Mouse (Mus musculus) liver, postnatal 0 days (tissue): ENCODE measurements at regions not wholly inside any gene's neighbourhood (a gene's known extent, or its start where the extent isn't known, plus 50 kb on each side); places are given as distances from the start of the nearest gene placed in this dataset.

Experiments used
- ATAC-seq: fragments of 200-750 bp; cut with Nextera tagmentation; 2 replicates; pipeline ENCODE4 v1.8.0; 2017; ENCODE audit warnings: mild to moderate bottlenecking, moderate library complexity
- DNase-seq: peaks from one replicate; pipeline ENCODE4 v3.0.0-alpha.2; 2016
- H3K27ac ChIP-seq: fragments of 300-500 bp; sonication (generic); 2 replicates; pipeline ENCODE4 v1.5.1; 2014; ENCODE audit warnings: antibody characterized with exemption, moderate library complexity, mild to moderate bottlenecking, low read depth
- H3K27me3 ChIP-seq: fragments of 300-500 bp; sonication (generic); 2 replicates; pipeline ENCODE4 v1.6.1; 2014; ENCODE audit warnings: low read length, control low read depth, mixed read lengths; ENCODE audit not compliant: insufficient read depth
- H3K36me3 ChIP-seq: fragments of 300-500 bp; sonication (generic); replicated peaks from 2 replicates; pipeline ENCODE4 v1.6.1; 2014; ENCODE audit warnings: mild to moderate bottlenecking, control low read depth, low read length, moderate library complexity, mixed read lengths; ENCODE audit not compliant: insufficient read depth
- H3K4me1 ChIP-seq: fragments of 300-500 bp; sonication (generic); 2 replicates; pipeline ENCODE4 v1.6.1; 2014; ENCODE audit warnings: antibody characterized with exemption, mild to moderate bottlenecking, control low read depth; ENCODE audit not compliant: insufficient read depth
- H3K4me2 ChIP-seq: fragments of 300-500 bp; sonication (generic); 2 replicates; pipeline ENCODE4 v1.6.1; 2014; ENCODE audit warnings: low read depth, mild to moderate bottlenecking, low read length, moderate library complexity, mixed read lengths
- H3K4me3 ChIP-seq: fragments of 300-500 bp; sonication (generic); 2 replicates; pipeline ENCODE4 v1.5.1; 2014; ENCODE audit warnings: low read depth, low read length
- H3K9ac ChIP-seq: fragments of 300-500 bp; sonication (generic); replicated peaks from 2 replicates; pipeline ENCODE4 v1.6.1; 2014; ENCODE audit warnings: mild to moderate bottlenecking, moderate library complexity
- H3K9me3 ChIP-seq: fragments of 300-500 bp; sonication (generic); 2 replicates; pipeline ENCODE4 v1.6.1; 2016; ENCODE audit warnings: mild to moderate bottlenecking, control low read depth, low read length, mixed read lengths
- CTCF ChIP-seq: sonication (generic); IDR thresholded peaks from 2 replicates; pipeline ENCODE4 v1.5.1; 2016; ENCODE audit warnings: antibody characterized with exemption, low read depth
- EP300 ChIP-seq: IDR thresholded peaks from 2 replicates; pipeline ENCODE4 v1.6.1; 2016; ENCODE audit warnings: antibody characterized with exemption, low read depth, mild to moderate bottlenecking
- WGBS: fragments of 180-500 bp; shearing (Covaris S2); extraction: QIAGEN DNeasy Blood & Tissue Kit; methylation state at CpG from one replicate; pipeline ENCODE4 v1.1.7; 2014; ENCODE audit not compliant: insufficient replicate concordance; 5-methylcytosine and 5-hydroxymethylcytosine counted together

- no peak overlapping the region for H3K9ac ChIP-seq
- H3K36me3 ChIP-seq = no peaks in the 10 kb centered on the region
- TF ChIP-seq CTCF = no peak
- TF ChIP-seq EP300 = no peak
- no peak overlapping the region for H3K4me2 ChIP-seq
- H3K4me3 ChIP-seq = no peak overlapping the region
- H3K4me1 ChIP-seq = no peaks in the 10 kb centered on the region
- no peaks in the 10 kb centered on the region for H3K9me3 ChIP-seq
- no peaks in the 10 kb centered on the region for H3K27me3 ChIP-seq
- 63% methylated on average over 16 of the region's 16 CpGs for WGBS
- no peak for DNase-seq
- H3K27ac ChIP-seq = no peak overlapping the region
- no peak for ATAC-seq
These were observed 419.8 kb upstream of the Manea start for GRCm38 (mm10) chr4:26766235-26767228.

GRCm38 (mm10) chr4:26740815-26741214 is 394.1 kb upstream of the Manea start:
- Histone ChIP-seq H3K4me2 (no peak overlapping the region), H3K9ac (no peak overlapping the region), H3K4me1 (no peaks in the 10 kb centered on the region), H3K27ac (no peak overlapping the region), H3K27me3 (no peaks in the 10 kb centered on the region), H3K4me3 (no peak overlapping the region), H3K9me3 (no peaks in the 10 kb centered on the region), H3K36me3 (no peaks in the 10 kb centered on the region)
- ATAC-seq = no peak
- TF ChIP-seq CTCF (no peak), EP300 (no peak)
- WGBS = 55% methylated on average over 3 of the region's 3 CpGs
- no peak for DNase-seq

GRCm38 (mm10) chr4:26736381-26736780 is 389.7 kb upstream of the Manea start:
- no peaks in the 10 kb centered on the region for H3K9me3 ChIP-seq
- H3K9ac ChIP-seq = no peak overlapping the region
- DNase-seq (no peak), ATAC-seq (no peak)
- H3K36me3 ChIP-seq = no peaks in the 10 kb centered on the region
- H3K4me2 ChIP-seq = no peak overlapping the region
- no peak overlapping the region for H3K4me3 ChIP-seq
- WGBS = 84% methylated on average over 3 of the region's 3 CpGs
- no peaks in the 10 kb centered on the region for H3K27me3 ChIP-seq
- no peaks in the 10 kb centered on the region for H3K4me1 ChIP-seq
- no peak for TF ChIP-seq CTCF
- TF ChIP-seq EP300 = no peak
- no peak overlapping the region for H3K27ac ChIP-seq

GRCm38 (mm10) chr4:26714437-26714836 is 367.7 kb upstream of the Manea start:
- H3K4me3 ChIP-seq = no peak overlapping the region
- DNase-seq (no peak), ATAC-seq (no peak)
- H3K9me3 ChIP-seq = no peaks in the 10 kb centered on the region
- no peaks in the 10 kb centered on the region for H3K36me3 ChIP-seq
- H3K27ac ChIP-seq = no peak overlapping the region
- no peaks in the 10 kb centered on the region for H3K27me3 ChIP-seq
- H3K9ac ChIP-seq = no peak overlapping the region
- WGBS = 69% methylated on average over 3 of the region's 3 CpGs
- no peak overlapping the region for H3K4me2 ChIP-seq
- no peak for TF ChIP-seq CTCF
- TF ChIP-seq EP300 = no peak
- no peaks in the 10 kb centered on the region for H3K4me1 ChIP-seq

GRCm38 (mm10) chr4:26709964-26710363 is 363.3 kb upstream of the Manea start:
- TF ChIP-seq CTCF (no peak), EP300 (no peak)
- DNase-seq (no peak), ATAC-seq (no peak)
- H3K9ac ChIP-seq = no peak overlapping the region
- no peak overlapping the region for H3K4me2 ChIP-seq
- H3K4me3 ChIP-seq = no peak overlapping the region
- no peaks in the 10 kb centered on the region for H3K4me1 ChIP-seq
- H3K27me3 ChIP-seq = no peaks in the 10 kb centered on the region
- H3K9me3 ChIP-seq = no peaks in the 10 kb centered on the region
- 64% methylated on average over 1 of the region's 1 CpGs for WGBS
- no peak overlapping the region for H3K27ac ChIP-seq
- no peaks in the 10 kb centered on the region for H3K36me3 ChIP-seq

- TF ChIP-seq EP300 (no peak), CTCF (no peak)
- no peaks in the 10 kb centered on the region for H3K9me3 ChIP-seq
- DNase-seq (no peak), ATAC-seq (no peak)
- no peak overlapping the region for H3K9ac ChIP-seq
- H3K36me3 ChIP-seq = no peaks in the 10 kb centered on the region
- H3K4me2 ChIP-seq = no peak overlapping the region
- no peaks in the 10 kb centered on the region for H3K4me1 ChIP-seq
- H3K4me3 ChIP-seq = no peak overlapping the region
- no peak overlapping the region for H3K27ac ChIP-seq
- no peaks in the 10 kb centered on the region for H3K27me3 ChIP-seq
- WGBS = 57% methylated on average over 3 of the region's 3 CpGs
These were observed 349.3 kb upstream of the Manea start for GRCm38 (mm10) chr4:26695964-26696363.
